Mouse (Mus musculus) layer of hippocampus, adult 6 months (tissue): ENCODE data around the gene Kcnk13. TPM values are rescaled to one million over a fixed set of nuclear protein-coding genes. Genes with fewer than 3 reads are reported as not detected.

Experiments used
- long read RNA-seq, 2 experiments: library from polyadenylated mRNA; unstranded; transcript quantifications; one replicate each; pipeline ENCODE4 v2.0.0; 2019 to 2020
- microRNA-seq: library from miRNA; unstranded; fragments of <30 nt; microRNA quantifications from one replicate; pipeline ENCODE4 v1.2.0, GENCODE M21; 2020
- polyA plus RNA-seq: library from polyadenylated mRNA; unstranded; fragments of <200 nt; fragmentation: Nextera tagmentation; gene quantifications from 2 replicates; pipeline ENCODE4 v1.2.3, GENCODE M21; 2021

The Kcnk13 gene
- 6.8 and 8.6 TPM in 2 replicates for polyA plus RNA-seq
- long read RNA-seq, experiment 1, transcript Kcnk13-202 (3 exons, 3,061 nt): major isoform, 7 of 38 reads
- long read RNA-seq, experiment 1, partial matches to known transcripts: 24 of 38 reads
- long read RNA-seq, experiment 1, other reads (novel, unspliced or antisense): 1 of 38 reads
- long read RNA-seq, experiment 2, transcript Kcnk13-202 (3 exons, 3,061 nt): major isoform, 22 of 117 reads
- long read RNA-seq, experiment 2, transcript Kcnk13-204 (3 exons, 3,075 nt): minor isoform, 6 of 117 reads
- long read RNA-seq, experiment 2, transcript Kcnk13-201 (3 exons, 3,078 nt): minor isoform, 10 of 117 reads
- long read RNA-seq, experiment 2, partial matches to known transcripts: 71 of 117 reads
- long read RNA-seq, experiment 2, other reads (novel, unspliced or antisense): 8 of 117 reads

DNA sequence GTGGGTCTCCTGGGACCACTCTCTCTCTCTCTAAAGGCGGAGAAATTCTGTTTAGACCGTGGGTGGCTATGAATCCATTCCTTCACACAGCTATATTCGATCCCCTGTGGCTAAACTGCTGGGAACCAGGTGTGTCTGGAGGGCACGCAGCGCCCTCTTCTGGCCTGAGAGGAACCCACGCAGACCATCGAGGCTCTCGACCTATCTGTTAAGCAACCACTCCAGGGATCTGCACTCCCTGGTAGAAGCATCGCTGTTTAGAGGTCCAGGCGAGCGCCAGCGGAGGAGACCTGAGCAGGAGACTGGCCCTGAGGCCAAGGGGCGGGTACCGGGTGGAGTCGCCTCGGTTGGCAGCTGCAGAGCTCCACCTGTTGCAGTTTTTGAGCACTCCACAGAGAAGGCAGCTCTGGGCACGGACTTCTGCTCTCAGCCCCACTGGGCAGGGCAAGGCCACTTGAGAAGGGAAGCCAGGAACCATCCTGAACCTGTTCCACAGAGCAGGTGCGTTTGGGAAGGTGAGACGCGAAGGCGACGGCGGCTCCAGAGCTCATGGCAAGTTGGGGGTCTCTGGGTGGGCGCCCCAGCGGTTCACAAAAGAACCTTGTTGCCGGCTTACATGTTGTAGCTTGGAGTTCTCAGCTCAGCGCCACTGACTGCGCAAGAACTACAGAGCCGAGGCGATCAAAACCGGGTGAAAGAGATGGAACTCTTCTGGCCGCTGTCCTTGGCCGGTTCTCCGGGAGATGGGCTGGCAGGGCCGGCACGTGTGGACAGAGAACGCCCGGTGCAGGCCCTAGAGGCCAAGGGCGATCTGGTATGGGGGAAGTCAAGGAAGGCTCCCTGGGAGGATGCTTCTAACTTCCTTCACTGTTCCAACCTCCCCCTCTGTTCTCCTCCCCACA, at the start of gene Kcnk13:
TSS of gene Kcnk13 (plus strand) at position 199 of the 902 bp plus-strand sequence.

DNA sequence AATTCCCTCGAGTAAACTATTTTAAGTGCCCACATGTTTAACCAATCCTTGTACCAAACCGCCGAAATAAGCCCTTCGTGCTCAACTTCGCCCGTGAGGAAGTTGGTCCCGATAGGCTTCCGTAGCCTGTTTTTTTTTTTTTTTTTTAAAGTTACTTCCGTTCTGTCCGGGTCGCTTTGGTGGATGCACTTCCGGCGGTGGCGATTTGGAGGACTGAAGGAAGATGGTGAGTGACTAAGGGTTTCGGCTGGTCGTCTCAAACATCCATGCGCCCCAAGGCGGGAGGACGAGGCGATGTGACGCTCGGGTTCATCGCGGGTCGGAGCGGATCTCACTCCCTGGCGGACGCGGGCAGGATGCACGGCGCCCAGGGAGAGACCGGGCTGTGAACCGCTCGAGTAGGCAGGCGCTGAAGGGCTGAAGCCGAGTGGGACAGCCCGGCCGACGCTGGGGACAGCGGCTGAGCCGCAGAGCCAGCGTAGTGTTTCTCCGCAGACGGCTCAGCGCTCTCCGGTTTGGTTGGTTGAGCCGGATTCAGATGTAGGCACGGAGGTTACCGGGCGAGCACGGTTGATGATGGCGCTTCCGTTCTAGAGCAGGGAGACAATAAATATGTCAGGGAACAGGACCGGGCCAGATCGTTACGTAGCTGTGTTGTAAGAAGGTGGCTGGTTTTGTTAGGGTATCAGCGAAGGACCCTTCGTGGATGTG, 145.8 kb downstream of the Kcnk13 start, which contains the start of gene Psmc1:
TSS of gene Psmc1 (plus strand) at position 169 of the 711 bp plus-strand sequence.

Small RNAs within 50 kb of the gene (microRNA-seq; reads per million reads assigned to microRNA genes)
- gene Gm23291: not detected

Other genes starting within 250 kb of the Kcnk13 start
- 0.30 and 0.53 TPM in 2 replicates for gene Efcab11, start 80.1 kb upstream of the Kcnk13 start, polyA plus RNA-seq
- 21.0 and 22.6 TPM in 2 replicates for gene Tdp1, start 80.0 kb upstream of the Kcnk13 start, polyA plus RNA-seq
- 145 and 186 TPM in 2 replicates for gene Psmc1, start 145.7 kb downstream of the Kcnk13 start, polyA plus RNA-seq
- 6.5 and 7.2 TPM in 2 replicates for gene Nrde2, start 195.2 kb downstream of the Kcnk13 start, polyA plus RNA-seq
- gene Calm1, start 234.9 kb downstream of the Kcnk13 start, polyA plus RNA-seq: 10,006 and 10,545 TPM in 2 replicates